Mouse (Mus musculus) central nervous system, embryonic 18 days (tissue): ENCODE data around the gene Aqp5. TPM values are rescaled to one million over a fixed set of nuclear protein-coding genes. Genes with fewer than 3 reads are reported as not detected.

ENCODE experiments used
- polyA plus RNA-seq: library from polyadenylated mRNA; depleted of rRNA; stranded (reverse); fragments of >200 nt; gene quantifications from 2 replicates; pipeline ENCODE4 v1.2.3, GENCODE M21; 2012; rRNA removed

Gene Aqp5
- polyA plus RNA-seq: 0.67 and 0.79 TPM in 2 replicates

GRCm38 (mm10) chr15:99590429-99591084 lies at the start of gene Aqp5:
TSS of gene Aqp5 (plus strand) at chr15:99590782.

GRCm38 (mm10) chr15:99578802-99579485 lies 11.6 kb upstream of the Aqp5 start, which contains the start of gene Aqp2:
TSS of gene Aqp2 (plus strand) at chr15:99579055.

GRCm38 (mm10) chr15:99600986-99601822 lies 10.6 kb downstream of the Aqp5 start, which contains the start of gene Aqp6:
TSS of gene Aqp6 (plus strand) at chr15:99601400.

Other genes starting within 250 kb of the Aqp5 start
- gene Fmnl3, start 220.3 kb upstream of the Aqp5 start, polyA plus RNA-seq: 21.3 and 22.4 TPM in 2 replicates
- gene Tmbim6, start 197.9 kb upstream of the Aqp5 start, polyA plus RNA-seq: 211 and 217 TPM in 2 replicates
- 15.9 and 17.0 TPM in 2 replicates for gene Nckap5l, start 133.0 kb upstream of the Aqp5 start, polyA plus RNA-seq
- gene Bcdin3d, start 116.1 kb upstream of the Aqp5 start, polyA plus RNA-seq: 10.5 and 11.0 TPM in 2 replicates
- 15.3 and 20.9 TPM in 2 replicates for gene Faim2, start 62.6 kb upstream of the Aqp5 start, polyA plus RNA-seq
- not detected in 2 replicates for gene Aqp2, start 11.7 kb upstream of the Aqp5 start, polyA plus RNA-seq
- gene Aqp6, start 10.6 kb downstream of the Aqp5 start, polyA plus RNA-seq: 0.21 and 0.47 TPM in 2 replicates
- gene Racgap1, start 60.9 kb downstream of the Aqp5 start, polyA plus RNA-seq: 46.8 and 48.1 TPM in 2 replicates
- 84.2 and 92.7 TPM in 2 replicates for gene Asic1, start 79.6 kb downstream of the Aqp5 start, polyA plus RNA-seq
- 128 and 137 TPM in 2 replicates for gene Smarcd1, start 111.3 kb downstream of the Aqp5 start, polyA plus RNA-seq
- not detected in 2 replicates for gene Gm17349, start 114.7 kb downstream of the Aqp5 start, polyA plus RNA-seq
- 3.7 TPM in 2 replicates for gene Gpd1, start 126.7 kb downstream of the Aqp5 start, polyA plus RNA-seq
- gene Cox14, start 134.8 kb downstream of the Aqp5 start, polyA plus RNA-seq: 160 and 178 TPM in 2 replicates
- gene Cers5, start 182.1 kb downstream of the Aqp5 start, polyA plus RNA-seq: 66.9 and 70.2 TPM in 2 replicates